Mouse (Mus musculus) thymus, adult 18-20 months (tissue): Measurements from ENCODE around the gene Galp.
"Not testable (repeated sequence)": the region's sequence is repeated elsewhere in the genome, so short reads cannot be mapped to it uniquely, and the experiment has no call there.

Experiments used
- DNase-seq, 2 experiments: peaks; one replicate each; pipeline ENCODE4 v3.0.0; 2022; ENCODE audit warnings: mixed read lengths in 2 of 2

Galp gene

DNA sequence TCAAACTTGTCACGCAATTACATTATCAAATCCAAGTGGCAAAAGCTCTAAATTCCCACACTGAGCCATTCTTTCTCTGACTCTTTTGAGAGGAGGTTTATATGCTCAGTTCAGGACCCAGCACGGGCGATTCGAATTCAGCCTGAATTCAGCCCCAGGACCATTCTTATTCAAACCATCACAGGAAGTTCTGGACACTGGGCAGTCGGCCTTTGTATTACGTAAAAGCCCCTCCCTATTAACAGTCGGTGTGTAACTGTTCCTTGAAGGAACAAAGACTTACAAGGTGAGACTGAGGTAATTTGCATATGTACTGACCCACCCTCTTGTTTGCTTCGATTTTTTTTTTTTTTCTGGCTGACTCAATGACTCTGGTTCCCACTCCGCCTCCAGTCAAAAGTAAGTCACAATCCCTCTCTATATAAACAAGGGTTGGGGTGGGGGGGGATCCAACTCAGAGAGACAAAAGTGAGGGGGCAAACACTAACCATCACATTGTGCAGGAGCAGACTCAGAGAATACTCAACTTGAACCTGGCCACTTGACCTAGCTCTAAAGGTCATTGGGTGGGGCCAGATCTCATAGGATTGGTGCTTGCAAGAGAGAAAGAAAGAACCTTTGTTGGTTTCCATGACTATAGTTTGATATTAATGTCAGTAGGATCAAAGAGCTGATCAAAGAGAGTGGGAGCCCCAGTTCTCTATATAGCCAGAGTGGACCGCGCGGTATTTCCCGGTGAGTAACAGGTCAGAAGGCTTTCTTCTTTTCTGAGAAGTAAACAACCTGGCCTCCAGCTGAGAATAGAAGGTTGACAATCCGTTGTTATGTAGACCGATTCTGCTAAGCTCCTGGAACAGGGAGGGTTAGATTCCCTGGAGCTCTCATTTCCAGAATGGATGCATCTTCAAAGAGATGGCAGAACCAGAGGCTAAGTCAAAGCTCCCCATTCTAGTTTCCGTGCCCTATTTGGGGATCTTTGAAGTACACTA lies 61.6 kb downstream of the Galp start:
- DNase-seq: no peak

DNA sequence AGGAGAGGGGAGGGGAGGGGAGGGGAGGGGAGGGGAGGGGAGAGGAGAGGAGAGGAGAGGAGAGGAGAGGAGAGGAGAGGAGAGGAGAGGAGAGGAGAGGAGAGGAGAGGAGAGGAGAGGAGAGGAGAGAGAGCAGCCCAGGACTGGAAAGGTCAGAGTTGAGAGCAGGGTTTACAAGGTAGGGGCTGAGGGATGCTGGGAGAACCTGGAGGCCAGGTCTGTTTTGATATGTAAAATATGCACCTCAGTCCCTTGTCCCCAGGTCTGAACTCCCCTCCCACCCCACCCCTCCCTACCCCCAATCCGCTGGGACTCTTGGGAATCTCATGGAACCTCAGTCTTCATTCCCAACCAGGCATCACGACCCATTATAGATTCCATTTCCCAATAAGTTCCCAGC lies 63.1 kb downstream of the Galp start:
- not testable (repeated sequence) for DNase-seq

DNA sequence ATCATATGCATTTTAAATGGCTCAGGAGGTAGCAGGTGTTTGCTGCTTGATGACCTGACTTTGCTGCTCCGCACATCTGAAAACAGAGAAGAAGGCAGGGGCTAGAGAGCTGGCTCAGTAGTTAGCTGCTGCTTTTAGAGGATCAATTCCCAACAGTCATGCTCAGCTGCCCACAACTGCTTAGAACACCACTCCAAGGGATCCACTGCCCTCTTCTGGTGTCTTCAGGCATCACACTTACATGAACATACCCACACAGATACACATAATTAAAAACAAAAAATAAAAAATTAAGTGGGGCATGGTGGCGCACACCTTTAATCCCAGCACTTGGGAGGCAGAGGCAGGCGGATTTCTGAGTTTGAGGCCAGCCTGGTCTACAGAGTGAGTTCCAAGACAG lies 65.2 kb downstream of the Galp start:
- DNase-seq: no peak

DNA sequence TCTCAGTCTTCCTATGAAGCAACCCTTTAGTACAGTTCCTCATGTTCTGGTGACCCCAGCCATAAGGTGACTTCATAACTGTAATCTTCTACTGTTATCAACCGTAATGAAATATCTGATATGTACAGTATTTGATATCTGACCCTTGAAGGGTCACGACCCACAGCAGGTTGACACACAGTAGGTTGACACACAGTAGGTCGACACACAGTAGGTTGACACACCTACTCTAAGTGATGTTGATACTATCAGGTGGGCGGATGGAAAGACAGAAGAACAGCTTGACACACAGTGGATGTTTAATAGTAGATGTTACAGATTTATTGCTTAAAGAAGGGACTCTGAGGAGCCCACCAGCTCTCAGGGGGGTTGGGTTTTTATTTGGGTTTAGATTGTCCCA lies 66.1 kb downstream of the Galp start:
- DNase-seq: no peak

DNA sequence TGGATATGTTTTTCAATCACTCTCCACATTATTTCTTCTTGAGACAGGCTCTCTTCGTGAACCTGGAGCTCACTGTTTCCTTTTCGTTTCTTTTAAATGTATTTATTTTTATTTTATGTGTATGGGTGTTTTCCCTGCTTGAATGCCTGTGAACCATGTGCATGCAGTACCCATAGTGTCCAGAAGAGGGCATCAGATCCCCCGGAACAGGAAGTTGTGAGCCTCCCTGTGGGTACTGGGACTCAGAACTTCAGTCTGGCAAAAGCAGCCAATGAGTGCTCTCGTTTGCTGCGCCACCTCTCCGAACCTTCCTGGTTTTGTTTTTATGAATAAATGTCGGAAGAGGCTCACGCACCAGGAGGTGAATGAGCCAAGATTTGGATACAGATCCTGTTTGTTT lies 68.8 kb downstream of the Galp start:
- DNase-seq: peak in 1 of 2 experiments; percentile 6
